ENCODE assay signal across 19 mouse cellular contexts in genomic region chr16:14183856-14184255, GRCm38 (mm10). TPM values are rescaled to one million over a fixed set of nuclear protein-coding genes. Genes with fewer than 3 reads are reported as not detected.
A peak's percentile ranks its signal among the peaks of the same experiment; 100 is the strongest.
DNase-seq lines count a peak whose midpoint lies in the region; TF ChIP-seq lines count a peak whose summit lies in the region.
"Had no signal": no experiment of that assay in that cellular context is flagged by ENCODE, and none has a peak within 500 bp of the region (broad histone marks: within the 10 kb centered on the region; RNA-seq: fewer than 3 reads in every experiment).

No protein-coding gene starts in this region.

- peak; percentile 20 for DNase-seq in layer of hippocampus, adult 11-12 months (ENCODE audit: low spot score)
- no peak for DNase-seq in layer of hippocampus, postnatal 25 days (ENCODE audit: extremely low spot score in 1 of 2, low spot score in 1 of 2)
- DNase-seq in left cerebral cortex, adult 11 months (ENCODE audit: low spot score): peak; percentile 21
- DNase-seq in left cerebral cortex, postnatal 4 days: no peak
- DNase-seq in fibroblast of lung, adult 2 months (ENCODE audit: low read depth): peak; percentile 34
- no peak for DNase-seq in adrenal gland, postnatal 10 days
- no peak for DNase-seq in kidney, adult 2 months
- DNase-seq: adrenal gland, adult 2 months; adrenal gland, postnatal 25 days; cerebellum, adult 11-12 months; cerebellum, adult 8-10 months; cerebellum, postnatal 10 days; cerebellum, postnatal 36 days; forebrain, postnatal 0 days; gastrocnemius, adult 2 months; gastrocnemius, postnatal 14 days; heart, adult 11 months had no signal

- WGBS in kidney, adult 2 months: 68% methylated on average over 1 of the region's 1 CpGs

- no peak for TF ChIP-seq CTCF in cortical plate, adult 2 months (IDR thresholded peaks at IDR 0.05; ENCODE audit: extremely low read depth, insufficient read depth, low read length)
- TF ChIP-seq CTCF in kidney, adult 2 months (conservative IDR thresholded peaks at IDR 0.05; ENCODE audit: insufficient read depth, insufficient read length, low read depth, low read length): no peak

- H3K4me3 ChIP-seq in cortical plate, adult 2 months (ENCODE audit: insufficient read depth, low read length): no peak overlapping the region
- no peak overlapping the region for H3K4me3 ChIP-seq in kidney, adult 2 months (ENCODE audit: insufficient read depth, low read depth, low read length)
- H3K4me3 ChIP-seq: gastrocnemius, adult 2 months; hindbrain, embryonic 12.5 days had no signal

- H3K36me3 ChIP-seq in kidney, adult 2 months (ENCODE audit: control insufficient read depth, insufficient read depth, low read length): no peaks in the 10 kb centered on the region; the same call in none of the 2 replicates

- no peaks in the 10 kb centered on the region for H3K27me3 ChIP-seq in kidney, adult 2 months (replicated peaks; ENCODE audit: control insufficient read depth, insufficient read depth, low read length)
- H3K27me3 ChIP-seq: hindbrain, embryonic 12.5 days had no signal

- no peak for TF ChIP-seq POLR2A in cortical plate, adult 2 months (IDR thresholded peaks at IDR 0.05; ENCODE audit: extremely low read depth, insufficient read depth, low read length)
- no peak for TF ChIP-seq POLR2A in kidney, adult 2 months (IDR thresholded peaks at IDR 0.05; ENCODE audit: low read depth, low read length)

- H3K27ac ChIP-seq in cortical plate, adult 2 months (ENCODE audit: insufficient read depth, low read length): 0 out of 2 replicates have a peak overlapping the region, but pooled peaks have one; percentile 53
- no peak overlapping the region for H3K27ac ChIP-seq in kidney, adult 2 months (ENCODE audit: insufficient read depth, low read depth, low read length)
- H3K27ac ChIP-seq: gastrocnemius, adult 2 months; hindbrain, embryonic 12.5 days had no signal

- intact Hi-C loops in left cerebral cortex, postnatal 4 days (cut with DNase I): no loop called here

- H3K4me1 ChIP-seq in cortical plate, adult 2 months (ENCODE audit: control insufficient read depth, insufficient read depth, low read length): no peaks in the 10 kb centered on the region
- no peaks in the 10 kb centered on the region for H3K4me1 ChIP-seq in kidney, adult 2 months (ENCODE audit: control insufficient read depth, insufficient read depth, low read length)
- H3K4me1 ChIP-seq: hindbrain, embryonic 12.5 days had no signal

RNA-seq across cellular contexts. Expression of gene Marf1, which starts 20.7 kb away (rescaled TPM):
- total RNA-seq in layer of hippocampus, postnatal 25 days (2021): 100 to 1,000 TPM; 112 to 117 TPM
- 10 to 100 TPM; 43.2 to 45.8 TPM for total RNA-seq in left cerebral cortex, postnatal 4 days (2021)
- polyA plus RNA-seq in cortical plate, adult 2 months (2012; rRNA removed): 45.4 and 46.7 TPM in 2 replicates
- total RNA-seq in adrenal gland, postnatal 10 days (2021): 10 to 100 TPM; 64.9 to 66.4 TPM
- 11.3 and 11.5 TPM in 2 replicates for polyA plus RNA-seq in kidney, adult 2 months (2012; rRNA removed)

RNA-seq across cellular contexts. Expression of gene Nde1, which starts 20.8 kb away (rescaled TPM):
- total RNA-seq in layer of hippocampus, postnatal 25 days (2021): 10 to 100 TPM; 28.4 to 30.9 TPM
- 10 to 100 TPM; 13.4 to 15.8 TPM for total RNA-seq in left cerebral cortex, postnatal 4 days (2021)
- polyA plus RNA-seq in cortical plate, adult 2 months (2012; rRNA removed): 28.0 and 30.0 TPM in 2 replicates
- 10 to 100 TPM; 35.9 to 39.0 TPM for total RNA-seq in adrenal gland, postnatal 10 days (2021)
- polyA plus RNA-seq in kidney, adult 2 months (2012; rRNA removed): 22.0 and 23.6 TPM in 2 replicates

Comparison
In these comparisons a context has a peak if more than half of its experiments do, and no peak if none do; other contexts are left out.
1. DNase-seq: peak in layer of hippocampus, adult 11-12 months (single experiment), left cerebral cortex, adult 11 months (single experiment) and fibroblast of lung, adult 2 months (single experiment); none in layer of hippocampus, postnatal 25 days (0 of 2), left cerebral cortex, postnatal 4 days (single experiment), adrenal gland, postnatal 10 days (single experiment) and kidney, adult 2 months (single experiment).